Mouse (Mus musculus): ENCODE data around the gene Ing1. TPM values are rescaled to one million over a fixed set of nuclear protein-coding genes. Genes with fewer than 3 reads are reported as not detected.

Ing1 gene
- polyA plus RNA-seq, 1 experiment from 2014 or later: 41.6 TPM

DNA sequence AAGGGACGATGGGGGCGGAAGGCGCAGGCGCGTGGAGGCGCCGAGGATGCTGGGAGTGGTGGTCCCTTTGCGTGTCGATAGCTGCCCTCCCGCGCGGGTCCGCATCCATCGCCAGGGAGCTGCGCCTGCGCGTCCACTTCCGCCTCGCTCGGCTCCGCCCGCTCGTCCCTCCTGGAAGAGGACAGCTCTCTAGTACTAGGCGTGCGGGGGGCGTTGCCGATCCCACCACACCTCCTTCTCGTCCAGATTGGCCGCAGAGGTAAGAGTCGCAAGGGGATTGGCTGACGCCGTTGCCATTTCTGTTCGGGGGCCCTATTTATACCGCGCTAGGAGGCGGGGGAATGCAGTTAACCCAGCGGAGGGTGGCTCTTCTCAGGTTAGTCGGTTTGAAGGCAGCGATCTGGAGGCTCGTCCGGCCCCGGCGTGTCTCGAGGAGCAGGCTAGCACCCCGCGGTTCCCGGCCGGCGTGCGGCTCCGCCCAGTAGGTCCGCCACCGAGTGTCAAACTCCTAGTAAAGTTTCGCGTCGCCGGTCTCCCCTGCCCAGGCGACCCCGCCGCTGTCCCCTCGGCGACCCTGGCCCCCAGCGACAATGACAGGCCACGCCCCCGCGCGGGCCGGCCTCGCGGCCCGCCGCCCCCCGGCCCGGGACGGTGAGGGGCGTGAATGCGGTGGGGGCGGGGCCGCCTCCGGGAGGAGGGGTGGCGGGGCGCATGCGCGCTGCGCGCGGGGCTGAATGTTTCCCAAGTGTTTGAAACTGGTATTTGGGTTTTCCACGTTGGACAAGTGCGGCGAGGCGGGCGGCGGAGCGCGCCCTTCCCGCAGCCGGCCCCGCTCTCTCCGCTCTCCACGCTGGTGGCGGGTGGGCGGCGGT is 585 bp downstream of the Ing1 start:
- Histone ChIP-seq H3K36me3 (ENCODE audit: control insufficient read depth, insufficient read depth, low read length) (no peaks in the 10 kb centered on the region), H3K9me3 (ENCODE audit: control insufficient read depth, low read length) (no peaks in the 10 kb centered on the region), H3K9ac (ENCODE audit: low read depth, low read length) (peak overlapping the region; percentile 98), H3K27ac (ENCODE audit: low read depth, low read length) (peak overlapping the region; percentile 100), H3K4me3 (ENCODE audit: low read depth, low read length) (peak overlapping the region; percentile 94), H3K4me2 (replicated peaks; ENCODE audit: low read depth, low read length) (peak overlapping the region; percentile 78), H3K4me1 (replicated peaks; ENCODE audit: control insufficient read depth, insufficient read depth, low read length) (peaks cover 2% of the 10 kb centered on the region; the same call in 1 of the 2 replicates), H3K27me3 (ENCODE audit: control insufficient read depth, insufficient read depth, low read length) (no peaks in the 10 kb centered on the region)
- WGBS: under 1% methylated on average over 85 of the region's 103 CpGs
- ATAC-seq (ENCODE audit: low FRiP score) (peak; percentile 87), DNase-seq (ENCODE audit: low spot score) (peak; percentile 99)

DNA sequence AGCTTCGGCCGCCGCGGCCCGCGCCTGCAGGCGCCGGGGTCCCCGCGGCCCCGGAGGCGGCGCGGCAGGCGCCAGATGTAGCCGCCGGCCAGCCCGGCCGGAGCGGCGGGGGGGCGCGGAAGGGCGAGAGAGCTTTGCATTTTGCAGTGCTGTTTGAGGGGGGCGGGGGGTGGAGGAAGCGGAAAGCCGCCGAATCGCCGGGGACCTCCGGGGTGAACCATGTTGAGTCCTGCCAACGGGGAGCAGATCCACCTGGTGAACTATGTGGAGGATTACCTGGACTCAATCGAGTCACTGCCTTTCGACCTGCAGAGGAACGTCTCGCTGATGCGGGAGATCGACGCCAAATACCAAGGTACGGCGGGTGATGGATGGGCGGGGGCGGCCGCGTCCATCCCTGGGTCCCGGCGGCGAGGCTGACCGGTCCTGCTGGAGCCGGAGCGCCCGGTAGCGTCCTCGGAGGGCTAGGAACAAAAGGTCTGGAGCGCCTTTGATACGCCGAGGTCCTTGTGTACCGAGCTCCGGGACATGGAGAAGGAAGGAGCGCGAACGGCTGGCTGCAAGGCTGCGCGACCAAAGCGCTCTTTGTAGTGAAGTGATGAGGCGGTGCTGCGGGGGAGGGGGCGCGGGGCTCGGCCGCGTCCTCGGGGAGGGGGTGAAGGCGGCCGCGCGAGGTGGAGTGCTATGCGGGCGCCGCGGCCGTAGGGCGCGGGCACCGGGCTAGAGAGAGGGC is 1.5 kb downstream of the Ing1 start:
- no peaks in the 10 kb centered on the region for H3K9me3 ChIP-seq (ENCODE audit: control insufficient read depth, low read length)
- under 1% methylated on average over 79 of the region's 85 CpGs for WGBS
- peak overlapping the region; percentile 98 for H3K9ac ChIP-seq (ENCODE audit: low read depth, low read length)
- H3K4me2 ChIP-seq (replicated peaks; ENCODE audit: low read depth, low read length): peak overlapping the region; percentile 75
- no peaks in the 10 kb centered on the region for H3K27me3 ChIP-seq (ENCODE audit: control insufficient read depth, insufficient read depth, low read length)
- peak overlapping the region; percentile 94 for H3K4me3 ChIP-seq (ENCODE audit: low read depth, low read length)
- DNase-seq (ENCODE audit: low spot score) (peak; percentile 65), ATAC-seq (ENCODE audit: low FRiP score) (no peak)
- 0 out of 2 replicates have a peak, but pooled peaks cover 2% of the 10 kb centered on the region for H3K4me1 ChIP-seq (replicated peaks; ENCODE audit: control insufficient read depth, insufficient read depth, low read length)
- peak overlapping the region; percentile 100 for H3K27ac ChIP-seq (ENCODE audit: low read depth, low read length)
- peaks cover 5% of the 10 kb centered on the region; the same call in 1 of the 2 replicates for H3K36me3 ChIP-seq (ENCODE audit: control insufficient read depth, insufficient read depth, low read length)

- H3K4me1 ChIP-seq (replicated peaks; ENCODE audit: control insufficient read depth, insufficient read depth, low read length): 0 out of 2 replicates have a peak, but pooled peaks cover 2% of the 10 kb centered on the region
- H3K36me3 ChIP-seq (ENCODE audit: control insufficient read depth, insufficient read depth, low read length): peaks cover 9% of the 10 kb centered on the region; the same call in 1 of the 2 replicates
- H3K9ac ChIP-seq (ENCODE audit: low read depth, low read length): peak overlapping the region; percentile 98
- no peaks in the 10 kb centered on the region for H3K9me3 ChIP-seq (ENCODE audit: control insufficient read depth, low read length)
- under 1% methylated on average over 30 of the region's 32 CpGs for WGBS
- H3K27me3 ChIP-seq (ENCODE audit: control insufficient read depth, insufficient read depth, low read length): no peaks in the 10 kb centered on the region
- no peak for ATAC-seq (ENCODE audit: low FRiP score)
- peak overlapping the region; percentile 94 for H3K4me3 ChIP-seq (ENCODE audit: low read depth, low read length)
- peak overlapping the region; percentile 100 for H3K27ac ChIP-seq (ENCODE audit: low read depth, low read length)
- DNase-seq (ENCODE audit: low spot score): no peak
- H3K4me2 ChIP-seq (replicated peaks; ENCODE audit: low read depth, low read length): peak overlapping the region; percentile 75
These were observed 2.0 kb downstream of the Ing1 start for GRCm38 (mm10) chr8:11557424-11557767.

DNA sequence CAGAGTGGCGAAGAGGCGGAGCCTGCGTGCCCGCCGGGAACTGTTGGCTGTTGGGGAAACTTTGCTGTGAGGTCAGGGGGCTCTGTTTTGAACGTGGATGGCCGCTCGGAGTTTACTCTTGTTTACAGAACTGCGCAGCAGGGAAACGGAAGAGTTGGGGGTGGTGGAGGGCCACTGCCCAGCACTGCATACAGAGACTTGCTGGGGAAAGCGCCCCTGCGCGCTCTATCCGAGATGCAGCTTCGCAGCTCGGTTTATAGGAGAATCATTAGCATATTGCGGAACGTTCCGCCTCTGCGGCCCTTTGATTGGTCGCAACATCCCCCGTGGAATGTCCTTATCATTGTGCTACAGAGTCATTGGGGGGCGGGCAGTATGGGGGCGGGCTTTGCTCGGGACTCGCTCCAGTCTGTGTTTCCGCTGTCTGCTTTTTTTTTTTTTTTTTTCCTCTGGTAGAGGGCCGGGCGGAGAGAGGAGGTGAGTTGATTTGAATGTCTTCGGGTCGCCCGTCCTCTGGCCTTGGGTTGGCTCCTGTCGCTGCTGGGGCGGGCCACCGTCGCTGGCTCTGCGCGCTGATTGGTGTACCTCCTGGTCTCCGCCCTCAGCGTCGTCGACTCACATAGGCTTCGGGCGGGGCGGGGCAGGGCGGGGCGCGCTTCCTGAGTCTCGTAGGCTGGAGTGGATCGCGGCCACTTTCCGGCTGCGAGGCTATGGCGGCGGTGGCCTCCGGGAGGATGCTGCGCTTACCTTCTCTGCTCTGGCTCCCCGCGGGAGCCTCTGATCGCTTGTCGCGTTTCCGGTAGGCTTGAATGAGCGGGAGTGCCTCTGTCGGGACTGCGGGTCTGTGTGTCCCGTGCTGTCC is 2.6 kb downstream of the Ing1 start:
- H3K4me1 ChIP-seq (replicated peaks; ENCODE audit: control insufficient read depth, insufficient read depth, low read length): 0 out of 2 replicates have a peak, but pooled peaks cover 2% of the 10 kb centered on the region
- WGBS: under 1% methylated on average over 66 of the region's 67 CpGs
- H3K27me3 ChIP-seq (ENCODE audit: control insufficient read depth, insufficient read depth, low read length): no peaks in the 10 kb centered on the region
- H3K4me3 ChIP-seq (ENCODE audit: low read depth, low read length): peak overlapping the region; percentile 94
- peak; percentile 83 for ATAC-seq (ENCODE audit: low FRiP score)
- peaks cover 9% of the 10 kb centered on the region; the same call in 1 of the 2 replicates for H3K36me3 ChIP-seq (ENCODE audit: control insufficient read depth, insufficient read depth, low read length)
- DNase-seq (ENCODE audit: low spot score): peak; percentile 96
- peak overlapping the region; percentile 100 for H3K27ac ChIP-seq (ENCODE audit: low read depth, low read length)
- H3K9me3 ChIP-seq (ENCODE audit: control insufficient read depth, low read length): no peaks in the 10 kb centered on the region
- H3K9ac ChIP-seq (ENCODE audit: low read depth, low read length): peak overlapping the region; percentile 98
- peak overlapping the region; percentile 75 for H3K4me2 ChIP-seq (replicated peaks; ENCODE audit: low read depth, low read length)

- ATAC-seq (ENCODE audit: low FRiP score) (no peak), DNase-seq (ENCODE audit: low spot score) (no peak)
- no peaks in the 10 kb centered on the region for H3K27me3 ChIP-seq (ENCODE audit: control insufficient read depth, insufficient read depth, low read length)
- H3K4me2 ChIP-seq (replicated peaks; ENCODE audit: low read depth, low read length): no peak overlapping the region
- H3K27ac ChIP-seq (ENCODE audit: low read depth, low read length): no peak overlapping the region
- WGBS: 73% methylated on average over 3 of the region's 3 CpGs
- no peak overlapping the region for H3K9ac ChIP-seq (ENCODE audit: low read depth, low read length)
- peaks cover 9% of the 10 kb centered on the region; the same call in 1 of the 2 replicates for H3K36me3 ChIP-seq (ENCODE audit: control insufficient read depth, insufficient read depth, low read length)
- 0 out of 2 replicates have a peak, but pooled peaks cover 2% of the 10 kb centered on the region for H3K4me1 ChIP-seq (replicated peaks; ENCODE audit: control insufficient read depth, insufficient read depth, low read length)
- H3K4me3 ChIP-seq (ENCODE audit: low read depth, low read length): no peak overlapping the region
- H3K9me3 ChIP-seq (ENCODE audit: control insufficient read depth, low read length): no peaks in the 10 kb centered on the region
These were observed 4.1 kb downstream of the Ing1 start for GRCm38 (mm10) chr8:11559511-11559910.

DNA sequence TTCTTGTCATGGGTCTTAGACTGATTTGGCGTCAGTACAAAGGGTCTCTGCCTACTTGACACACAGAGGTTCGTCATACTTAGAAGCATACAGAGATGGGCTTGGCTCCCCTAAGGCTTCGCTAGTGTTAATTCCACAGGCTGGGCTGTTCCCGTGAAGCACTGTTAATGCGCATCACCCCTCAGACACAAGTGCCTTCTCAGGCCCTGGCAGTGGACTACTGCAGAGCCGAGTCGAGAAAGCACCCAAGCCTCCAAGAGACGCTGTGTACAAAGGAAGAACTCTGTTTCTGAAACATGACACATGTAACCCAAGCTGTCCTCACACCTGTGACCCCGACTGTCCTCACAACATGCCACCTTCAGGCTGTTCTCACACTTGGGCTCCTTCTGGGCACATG is 4.8 kb downstream of the Ing1 start:
- ATAC-seq (ENCODE audit: low FRiP score) (no peak), DNase-seq (ENCODE audit: low spot score) (no peak)
- Histone ChIP-seq H3K9ac (ENCODE audit: low read depth, low read length) (no peak overlapping the region), H3K27me3 (ENCODE audit: control insufficient read depth, insufficient read depth, low read length) (no peaks in the 10 kb centered on the region), H3K9me3 (ENCODE audit: control insufficient read depth, low read length) (no peaks in the 10 kb centered on the region), H3K4me1 (replicated peaks; ENCODE audit: control insufficient read depth, insufficient read depth, low read length) (0 out of 2 replicates have a peak, but pooled peaks cover 2% of the 10 kb centered on the region), H3K27ac (ENCODE audit: low read depth, low read length) (no peak overlapping the region), H3K4me3 (ENCODE audit: low read depth, low read length) (no peak overlapping the region), H3K4me2 (replicated peaks; ENCODE audit: low read depth, low read length) (no peak overlapping the region), H3K36me3 (ENCODE audit: control insufficient read depth, insufficient read depth, low read length) (peaks cover 13% of the 10 kb centered on the region)
- WGBS: 79% methylated on average over 9 of the region's 9 CpGs

DNA sequence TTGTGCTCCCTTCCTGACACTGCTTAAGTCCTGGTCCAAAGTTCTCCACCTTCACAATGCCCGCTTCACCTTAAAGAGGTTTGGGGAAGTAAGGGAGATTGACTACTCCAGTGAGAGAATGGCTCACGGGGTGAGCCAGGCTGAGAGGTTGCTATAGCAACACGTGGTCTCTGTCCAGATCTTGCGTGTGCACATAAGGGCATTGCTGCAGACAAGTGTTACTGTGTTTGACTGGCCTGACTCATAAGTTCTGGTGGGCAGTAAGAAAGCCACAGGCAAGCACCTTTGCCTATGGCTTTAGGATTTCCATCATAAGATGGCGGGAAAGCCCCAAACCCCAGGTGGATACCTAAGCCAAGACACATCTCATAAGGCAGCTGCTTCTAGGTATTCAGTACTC is 8.9 kb downstream of the Ing1 start:
- Histone ChIP-seq H3K4me3 (ENCODE audit: low read depth, low read length) (no peak overlapping the region), H3K27me3 (ENCODE audit: control insufficient read depth, insufficient read depth, low read length) (no peaks in the 10 kb centered on the region), H3K36me3 (ENCODE audit: control insufficient read depth, insufficient read depth, low read length) (peaks cover 16% of the 10 kb centered on the region), H3K4me1 (replicated peaks; ENCODE audit: control insufficient read depth, insufficient read depth, low read length) (0 out of 2 replicates have a peak, but pooled peaks cover 2% of the 10 kb centered on the region), H3K9me3 (ENCODE audit: control insufficient read depth, low read length) (no peaks in the 10 kb centered on the region), H3K4me2 (replicated peaks; ENCODE audit: low read depth, low read length) (no peak overlapping the region), H3K9ac (ENCODE audit: low read depth, low read length) (no peak overlapping the region), H3K27ac (ENCODE audit: low read depth, low read length) (no peak overlapping the region)
- DNase-seq (ENCODE audit: low spot score) (no peak), ATAC-seq (ENCODE audit: low FRiP score) (no peak)
- 90% methylated on average over 5 of the region's 5 CpGs for WGBS

DNA sequence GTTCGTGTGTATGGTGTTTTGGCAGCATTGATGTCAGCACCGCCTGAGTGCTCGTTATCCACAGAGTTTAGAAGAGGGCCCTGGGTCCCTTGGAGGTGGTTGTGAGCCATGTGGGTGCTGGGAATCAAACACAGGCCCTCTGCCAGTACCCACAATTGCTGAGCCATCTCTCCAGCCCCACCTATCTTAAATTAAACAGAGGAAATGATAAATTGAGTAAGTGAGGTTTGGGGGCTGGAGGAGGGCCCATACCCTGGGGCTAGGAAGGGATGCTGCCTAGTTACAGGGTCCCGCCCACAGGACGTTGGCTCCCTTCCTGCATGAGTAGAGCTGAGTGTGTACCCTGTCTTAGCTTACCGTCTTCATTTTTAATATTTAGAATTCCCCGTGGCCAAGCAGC is 9.3 kb downstream of the Ing1 start:
- WGBS: 92% methylated on average over 7 of the region's 7 CpGs
- Histone ChIP-seq H3K9me3 (ENCODE audit: control insufficient read depth, low read length) (no peaks in the 10 kb centered on the region), H3K27ac (ENCODE audit: low read depth, low read length) (no peak overlapping the region), H3K4me3 (ENCODE audit: low read depth, low read length) (no peak overlapping the region), H3K4me2 (replicated peaks; ENCODE audit: low read depth, low read length) (no peak overlapping the region), H3K27me3 (ENCODE audit: control insufficient read depth, insufficient read depth, low read length) (no peaks in the 10 kb centered on the region), H3K9ac (ENCODE audit: low read depth, low read length) (no peak overlapping the region), H3K36me3 (ENCODE audit: control insufficient read depth, insufficient read depth, low read length) (peaks cover 16% of the 10 kb centered on the region), H3K4me1 (replicated peaks; ENCODE audit: control insufficient read depth, insufficient read depth, low read length) (0 out of 2 replicates have a peak, but pooled peaks cover 2% of the 10 kb centered on the region)
- ATAC-seq (ENCODE audit: low FRiP score) (no peak), DNase-seq (ENCODE audit: low spot score) (no peak)

Data from hindbrain, embryonic 11.5 days (tissue).